Mouse (Mus musculus): ENCODE measurements at regions not wholly inside any gene's neighbourhood (a gene's known extent, or its start where the extent isn't known, plus 50 kb on each side); places are given as distances from the start of the nearest gene placed in this dataset.

DNA sequence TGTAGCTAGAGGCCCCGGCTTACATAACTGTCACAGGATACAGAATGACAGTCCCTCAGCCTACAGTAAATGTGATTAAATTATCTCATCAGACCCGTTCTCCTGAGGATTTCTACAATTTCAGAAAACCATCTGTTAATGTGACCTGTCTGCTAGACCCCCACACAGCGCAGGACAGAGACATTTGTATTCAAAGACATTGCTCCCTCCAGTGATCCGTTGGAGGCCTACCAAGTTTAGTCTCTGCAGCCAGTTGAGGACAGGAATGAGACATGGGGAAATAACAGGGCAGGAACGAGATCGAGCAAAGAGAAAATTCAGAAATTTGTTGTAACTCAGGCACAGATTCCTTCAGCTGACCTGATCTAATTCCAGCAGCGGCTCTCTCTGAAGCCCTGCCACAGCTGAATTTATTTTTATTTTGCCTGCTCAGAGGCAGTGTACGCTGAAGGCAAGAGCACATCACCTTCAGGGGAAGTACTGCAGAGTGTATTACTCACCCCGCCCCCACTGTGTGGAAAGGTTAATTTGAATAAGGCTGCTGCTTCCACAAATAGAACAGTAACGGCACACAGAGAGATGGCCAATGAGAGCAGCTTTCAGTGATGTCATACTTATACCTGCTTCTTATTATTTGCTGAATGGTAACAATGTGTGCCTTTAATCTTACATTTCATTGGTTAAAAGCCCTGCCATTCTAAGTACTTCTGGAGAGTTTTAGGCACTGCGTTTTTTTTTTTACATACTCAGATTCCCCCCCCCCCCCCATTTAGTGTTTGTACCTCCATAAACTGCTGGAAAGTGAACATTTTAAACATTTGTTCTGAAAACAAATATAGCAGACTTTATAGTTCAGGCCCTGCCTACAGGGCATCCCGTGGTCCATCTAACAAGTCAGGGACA is 176.9 kb upstream of the Klf12 start:
- H3K4me3 ChIP-seq (ENCODE audit: insufficient read depth, poor library complexity, severe bottlenecking): no peak overlapping the region
- no peaks in the 10 kb centered on the region for H3K36me3 ChIP-seq (ENCODE audit: control insufficient read depth, insufficient read depth)
- H3K79me3 ChIP-seq (ENCODE audit: low read depth): no peaks in the 10 kb centered on the region
- TF ChIP-seq MYOD1 (IDR thresholded peaks at IDR 0.05; ENCODE audit: control insufficient read depth, insufficient read length, low read depth) (no peak), CEBPB (IDR thresholded peaks at IDR 0.05; ENCODE audit: low read depth) (no peak), MAX (IDR thresholded peaks at IDR 0.05) (no peak), MYOG (IDR thresholded peaks at IDR 0.05; ENCODE audit: control insufficient read depth, extremely low read depth, insufficient read length) (no peak), USF1 (IDR thresholded peaks at IDR 0.05; ENCODE audit: low read depth) (no peak), FOSL1 (IDR thresholded peaks at IDR 0.05; ENCODE audit: insufficient read depth, low read length, poor library complexity, severe bottlenecking) (no peak), CTCF (IDR thresholded peaks at IDR 0.05; ENCODE audit: control insufficient read depth, insufficient read depth, insufficient read length) (no peak)
- H3K79me2 ChIP-seq (ENCODE audit: control insufficient read depth, insufficient read depth): no peaks in the 10 kb centered on the region
- H3ac ChIP-seq (ENCODE audit: control insufficient read depth, insufficient read length, low read depth): no peak overlapping the region
- H3K27me3 ChIP-seq (ENCODE audit: control insufficient read depth, insufficient read depth, insufficient read length): no peaks in the 10 kb centered on the region

DNA sequence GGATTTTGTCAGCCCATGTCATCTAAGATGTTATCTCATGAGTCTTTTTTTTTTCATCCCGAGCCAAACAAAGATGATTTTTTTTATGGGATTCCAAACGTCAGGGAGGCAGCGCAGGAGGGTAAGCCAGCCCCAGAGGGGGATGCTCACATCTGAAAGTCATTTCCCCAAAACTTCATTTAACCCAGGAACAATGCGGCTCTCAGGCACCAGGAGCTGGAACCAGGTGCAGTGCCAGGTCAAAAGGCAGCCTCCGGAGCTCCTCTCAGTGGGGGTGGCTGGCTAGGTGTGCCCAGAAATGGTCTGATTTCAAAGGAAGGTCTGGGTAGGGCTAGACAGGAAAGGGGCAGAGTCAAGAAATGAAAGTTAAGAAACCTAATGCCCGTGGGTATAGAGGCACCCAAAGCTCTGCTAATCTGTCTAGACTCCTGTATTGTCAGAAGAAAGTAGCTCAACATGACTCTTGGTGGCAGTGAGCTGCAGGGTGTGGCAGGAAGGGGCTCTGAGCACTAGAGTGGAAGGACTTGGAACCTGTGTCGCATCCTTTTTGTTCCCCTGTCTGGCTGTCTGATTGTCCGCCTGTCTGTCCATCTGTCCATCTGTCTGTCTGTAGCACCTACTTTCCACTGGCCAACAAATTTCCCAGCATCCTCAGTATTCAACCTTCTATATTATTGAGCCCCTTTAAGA is 175.3 kb upstream of the Klf12 start:
- Histone ChIP-seq H3K4me3 (ENCODE audit: insufficient read depth, poor library complexity, severe bottlenecking) (no peak overlapping the region), H3K36me3 (ENCODE audit: control insufficient read depth, insufficient read depth) (no peaks in the 10 kb centered on the region), H3K27me3 (ENCODE audit: control insufficient read depth, insufficient read depth, insufficient read length) (no peaks in the 10 kb centered on the region), H3ac (ENCODE audit: control insufficient read depth, insufficient read length, low read depth) (no peak overlapping the region), H3K79me3 (ENCODE audit: low read depth) (no peaks in the 10 kb centered on the region), H3K79me2 (ENCODE audit: control insufficient read depth, insufficient read depth) (no peaks in the 10 kb centered on the region)
- TF ChIP-seq FOSL1 (IDR thresholded peaks at IDR 0.05; ENCODE audit: insufficient read depth, low read length, poor library complexity, severe bottlenecking) (no peak), CTCF (IDR thresholded peaks at IDR 0.05; ENCODE audit: control insufficient read depth, insufficient read depth, insufficient read length) (no peak)

DNA sequence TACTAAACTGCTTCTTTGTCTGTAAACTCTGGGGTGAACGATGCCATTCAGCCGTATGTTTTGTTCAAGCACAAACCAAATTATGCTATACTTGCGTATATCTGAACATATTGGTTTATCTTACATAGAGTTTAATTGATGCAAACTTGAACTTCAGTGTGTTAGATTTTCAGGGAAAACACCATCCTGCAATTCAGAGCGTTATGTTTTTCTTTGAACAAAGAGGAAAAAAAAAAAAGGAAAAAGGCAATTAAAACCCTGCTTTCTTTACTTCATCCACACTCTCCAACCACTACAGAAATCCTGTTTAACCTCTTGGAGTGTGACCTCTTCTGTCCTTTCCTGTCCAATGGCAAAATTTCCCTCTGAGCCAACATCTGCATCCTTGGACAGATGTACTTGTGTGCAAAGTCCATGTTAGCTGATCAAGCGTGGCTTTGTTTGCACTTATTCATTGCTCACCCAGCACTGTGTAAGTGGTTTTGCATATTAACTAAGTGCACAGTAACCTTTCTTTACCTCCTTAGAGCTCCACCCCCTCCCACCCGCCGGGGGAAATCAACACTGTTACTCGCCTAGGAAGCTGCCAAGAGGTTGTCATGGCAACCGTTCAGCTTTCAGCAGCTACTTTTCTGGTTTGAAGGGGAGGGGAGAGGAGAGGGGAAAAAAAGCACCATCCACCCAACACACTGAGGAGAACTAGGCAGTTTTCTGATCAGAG is 174.4 kb upstream of the Klf12 start:
- Histone ChIP-seq H3K79me2 (ENCODE audit: control insufficient read depth, insufficient read depth) (no peaks in the 10 kb centered on the region), H3K4me3 (ENCODE audit: insufficient read depth, poor library complexity, severe bottlenecking) (no peak overlapping the region), H3ac (ENCODE audit: control insufficient read depth, insufficient read length, low read depth) (no peak overlapping the region), H3K27me3 (ENCODE audit: control insufficient read depth, insufficient read depth, insufficient read length) (no peaks in the 10 kb centered on the region), H3K79me3 (ENCODE audit: low read depth) (no peaks in the 10 kb centered on the region), H3K36me3 (ENCODE audit: control insufficient read depth, insufficient read depth) (no peaks in the 10 kb centered on the region)
- no peak for TF ChIP-seq MAX (IDR thresholded peaks at IDR 0.05)
- no peak for TF ChIP-seq MYOD1 (IDR thresholded peaks at IDR 0.05; ENCODE audit: control insufficient read depth, insufficient read length, low read depth)
- TF ChIP-seq CEBPB (IDR thresholded peaks at IDR 0.05; ENCODE audit: low read depth): no peak
- no peak for TF ChIP-seq MYOG (IDR thresholded peaks at IDR 0.05; ENCODE audit: control insufficient read depth, extremely low read depth, insufficient read length)
- TF ChIP-seq FOSL1 (IDR thresholded peaks at IDR 0.05; ENCODE audit: insufficient read depth, low read length, poor library complexity, severe bottlenecking): no peak
- no peak for TF ChIP-seq CTCF (IDR thresholded peaks at IDR 0.05; ENCODE audit: control insufficient read depth, insufficient read depth, insufficient read length)

DNA sequence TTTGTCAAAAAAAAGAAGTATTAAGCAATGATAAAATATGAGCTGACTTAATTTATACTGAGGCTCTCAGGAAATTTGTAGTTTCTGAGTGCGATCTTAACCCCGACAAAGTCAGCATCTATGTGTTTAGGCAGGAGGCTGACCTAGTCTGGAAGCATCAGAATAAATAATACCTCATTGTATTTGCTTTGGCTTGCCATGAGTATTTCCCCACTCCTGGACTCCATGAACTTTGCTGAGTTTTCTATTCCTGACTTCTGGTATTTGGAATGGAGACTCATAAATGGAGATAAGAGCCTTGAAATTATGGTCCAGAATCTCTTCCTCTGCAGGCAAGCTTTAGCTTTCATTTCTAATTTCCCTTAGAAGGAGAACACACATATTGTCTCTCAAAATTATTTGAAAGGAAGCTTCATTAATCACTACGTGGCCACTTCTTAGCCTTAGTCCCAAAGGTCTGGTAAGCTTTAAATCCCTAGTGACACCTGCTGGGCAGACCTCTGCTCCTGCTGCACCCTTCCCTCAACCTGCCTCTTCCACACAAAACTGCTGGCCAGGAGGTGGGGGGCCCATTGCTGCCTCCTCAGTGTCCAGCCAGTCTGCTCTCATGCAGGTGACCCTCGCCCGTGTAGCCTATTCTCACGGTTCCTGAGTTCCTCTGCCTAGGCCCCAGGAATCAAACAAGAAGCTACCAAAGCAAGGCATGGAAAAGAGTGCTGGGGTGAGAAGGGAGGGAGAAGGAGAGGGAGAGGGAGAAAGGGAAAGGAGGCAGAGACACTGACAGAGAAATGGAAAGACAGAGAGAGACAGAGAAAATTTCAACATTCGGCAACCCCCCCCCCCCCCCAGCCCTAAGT is 173.6 kb upstream of the Klf12 start:
- Histone ChIP-seq H3K79me2 (ENCODE audit: control insufficient read depth, insufficient read depth) (no peaks in the 10 kb centered on the region), H3K36me3 (ENCODE audit: control insufficient read depth, insufficient read depth) (no peaks in the 10 kb centered on the region), H3ac (ENCODE audit: control insufficient read depth, insufficient read length, low read depth) (no peak overlapping the region), H3K79me3 (ENCODE audit: low read depth) (no peaks in the 10 kb centered on the region), H3K4me3 (ENCODE audit: insufficient read depth, poor library complexity, severe bottlenecking) (no peak overlapping the region), H3K27me3 (ENCODE audit: control insufficient read depth, insufficient read depth, insufficient read length) (no peaks in the 10 kb centered on the region)
- TF ChIP-seq FOSL1 (IDR thresholded peaks at IDR 0.05; ENCODE audit: insufficient read depth, low read length, poor library complexity, severe bottlenecking) (no peak), MYOD1 (IDR thresholded peaks at IDR 0.05; ENCODE audit: control insufficient read depth, insufficient read length, low read depth) (no peak), MAX (IDR thresholded peaks at IDR 0.05) (no peak), USF1 (IDR thresholded peaks at IDR 0.05; ENCODE audit: low read depth) (no peak), CEBPB (IDR thresholded peaks at IDR 0.05; ENCODE audit: low read depth) (no peak), MYOG (IDR thresholded peaks at IDR 0.05; ENCODE audit: control insufficient read depth, extremely low read depth, insufficient read length) (no peak), CTCF (IDR thresholded peaks at IDR 0.05; ENCODE audit: control insufficient read depth, insufficient read depth, insufficient read length) (no peak)

DNA sequence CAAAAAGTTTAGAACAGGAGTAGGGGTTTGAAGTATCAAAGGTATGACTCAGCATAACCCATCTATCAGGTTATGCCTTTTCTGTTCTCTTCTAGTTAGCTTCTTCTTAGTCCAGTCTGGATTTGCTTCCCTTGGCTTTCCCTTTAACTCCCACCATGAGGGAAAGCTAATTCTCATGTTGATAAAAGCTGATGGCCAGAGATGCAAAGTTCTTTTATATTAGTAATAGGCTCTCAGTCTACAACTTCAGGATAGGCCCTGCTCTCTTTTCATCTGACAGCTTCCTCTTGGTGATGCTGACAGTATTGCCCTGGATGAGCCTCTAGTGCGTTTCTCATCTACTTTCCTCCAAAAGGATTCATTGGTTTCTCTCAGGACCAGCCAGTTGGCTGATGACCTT is 161.7 kb upstream of the Klf12 start:
- TF ChIP-seq MYOD1 (IDR thresholded peaks at IDR 0.05; ENCODE audit: control insufficient read depth, insufficient read length, low read depth): no peak
- no peak for TF ChIP-seq CEBPB (IDR thresholded peaks at IDR 0.05; ENCODE audit: low read depth)
- no peak for TF ChIP-seq MAX (IDR thresholded peaks at IDR 0.05)
- TF ChIP-seq USF1 (IDR thresholded peaks at IDR 0.05; ENCODE audit: low read depth): no peak
- no peak for TF ChIP-seq CTCF (IDR thresholded peaks at IDR 0.05; ENCODE audit: control insufficient read depth, insufficient read depth, insufficient read length)
- Histone ChIP-seq H3K36me3 (ENCODE audit: control insufficient read depth, insufficient read depth) (no peaks in the 10 kb centered on the region), H3K27me3 (ENCODE audit: control insufficient read depth, insufficient read depth, insufficient read length) (no peaks in the 10 kb centered on the region)

More for the DNA sequence above, 161.7 kb upstream of the Klf12 start:
- H3K79me2 ChIP-seq (ENCODE audit: control insufficient read depth, insufficient read depth): no peaks in the 10 kb centered on the region
- H3K79me3 ChIP-seq (ENCODE audit: low read depth): no peaks in the 10 kb centered on the region
- H3K4me3 ChIP-seq (ENCODE audit: insufficient read depth, poor library complexity, severe bottlenecking): no peak overlapping the region
- no peak overlapping the region for H3ac ChIP-seq (ENCODE audit: control insufficient read depth, insufficient read length, low read depth)

All from C2C12 (cell line).